Mouse (Mus musculus): ENCODE measurements around the gene Adss. TPM values are rescaled to one million over a fixed set of nuclear protein-coding genes. Genes with fewer than 3 reads are reported as not detected.

Adss gene
- polyA plus RNA-seq, 1 experiment from 2014 or later = 49.5 TPM

- Histone ChIP-seq H3K36me3 (peaks cover 17% of the 10 kb centered on the region), H3K9me3 (peaks cover 15% of the 10 kb centered on the region), H3K4me1 (replicated peaks) (no peaks in the 10 kb centered on the region), H3K9ac (no peak overlapping the region), H3K4me2 (no peak overlapping the region), H3K4me3 (no peak overlapping the region), H3K27me3 (no peaks in the 10 kb centered on the region), H3K27ac (no peak overlapping the region)
- no peak for ATAC-seq (ENCODE audit: low FRiP score)
- 50% methylated on average over 1 of the region's 1 CpGs for WGBS
Measured at GRCm38 (mm10) chr1:177753496-177753895, 42.8 kb downstream of the Adss start.

- WGBS = 96% methylated on average over 6 of the region's 6 CpGs
- peaks cover 15% of the 10 kb centered on the region for H3K9me3 ChIP-seq
Measured at GRCm38 (mm10) chr1:177747869-177748540, 48.3 kb downstream of the Adss start.

GRCm38 (mm10) chr1:177744521-177745325, 51.6 kb downstream of the Adss start:
- 85% methylated on average over 7 of the region's 7 CpGs for WGBS

More at GRCm38 (mm10) chr1:177747869-177748540, 48.3 kb downstream of the Adss start:
- no peak overlapping the region for H3K4me2 ChIP-seq
- peaks cover 17% of the 10 kb centered on the region for H3K36me3 ChIP-seq
- no peak overlapping the region for H3K4me3 ChIP-seq
- no peaks in the 10 kb centered on the region for H3K27me3 ChIP-seq
- ATAC-seq (ENCODE audit: low FRiP score) = no peak
- H3K27ac ChIP-seq = no peak overlapping the region
- no peak overlapping the region for H3K9ac ChIP-seq
- no peaks in the 10 kb centered on the region for H3K4me1 ChIP-seq (replicated peaks)

GRCm38 (mm10) chr1:177742119-177742518, 54.2 kb downstream of the Adss start:
- no peak for ATAC-seq (ENCODE audit: low FRiP score)
- Histone ChIP-seq H3K27me3 (no peaks in the 10 kb centered on the region), H3K4me3 (no peak overlapping the region), H3K4me2 (no peak overlapping the region), H3K9me3 (no peaks in the 10 kb centered on the region), H3K27ac (no peak overlapping the region), H3K9ac (no peak overlapping the region), H3K4me1 (replicated peaks) (no peaks in the 10 kb centered on the region), H3K36me3 (no peaks in the 10 kb centered on the region)
- WGBS = 78% methylated on average over 1 of the region's 1 CpGs

More at GRCm38 (mm10) chr1:177744521-177745325, 51.6 kb downstream of the Adss start:
- Histone ChIP-seq H3K27ac (no peak overlapping the region), H3K9me3 (peaks cover 6% of the 10 kb centered on the region; the same call in 1 of the 2 replicates), H3K9ac (no peak overlapping the region), H3K4me2 (no peak overlapping the region), H3K27me3 (no peaks in the 10 kb centered on the region), H3K36me3 (peaks cover 6% of the 10 kb centered on the region), H3K4me3 (no peak overlapping the region), H3K4me1 (replicated peaks) (no peaks in the 10 kb centered on the region)
- ATAC-seq (ENCODE audit: low FRiP score) = no peak

GRCm38 (mm10) chr1:177740707-177741106, 55.6 kb downstream of the Adss start:
- no peaks in the 10 kb centered on the region for H3K27me3 ChIP-seq
- no peaks in the 10 kb centered on the region for H3K36me3 ChIP-seq
- WGBS = 76% methylated on average over 1 of the region's 1 CpGs
- H3K9ac ChIP-seq = no peak overlapping the region
- H3K4me1 ChIP-seq (replicated peaks) = no peaks in the 10 kb centered on the region
- H3K9me3 ChIP-seq = no peaks in the 10 kb centered on the region
- no peak overlapping the region for H3K4me2 ChIP-seq
- no peak for ATAC-seq (ENCODE audit: low FRiP score)
- no peak overlapping the region for H3K27ac ChIP-seq
- H3K4me3 ChIP-seq = no peak overlapping the region

- no peaks in the 10 kb centered on the region for H3K36me3 ChIP-seq
- no peaks in the 10 kb centered on the region for H3K9me3 ChIP-seq
- 50% methylated on average over 6 of the region's 6 CpGs for WGBS
- no peak overlapping the region for H3K4me3 ChIP-seq
- no peak overlapping the region for H3K27ac ChIP-seq
- H3K27me3 ChIP-seq = no peaks in the 10 kb centered on the region
- H3K4me1 ChIP-seq (replicated peaks) = no peaks in the 10 kb centered on the region
- ATAC-seq (ENCODE audit: low FRiP score) = no peak
- no peak overlapping the region for H3K4me2 ChIP-seq
- H3K9ac ChIP-seq = no peak overlapping the region
Measured at GRCm38 (mm10) chr1:177737505-177738105, 58.7 kb downstream of the Adss start.

GRCm38 (mm10) chr1:177731973-177732372, 64.3 kb downstream of the Adss start:
- Histone ChIP-seq H3K4me3 (no peak overlapping the region), H3K9me3 (0 out of 2 replicates have a peak, but pooled peaks cover 5% of the 10 kb centered on the region), H3K4me1 (replicated peaks) (no peaks in the 10 kb centered on the region), H3K27ac (no peak overlapping the region), H3K4me2 (no peak overlapping the region), H3K27me3 (no peaks in the 10 kb centered on the region), H3K9ac (no peak overlapping the region), H3K36me3 (no peaks in the 10 kb centered on the region)
- WGBS = 96% methylated on average over 3 of the region's 3 CpGs
- ATAC-seq (ENCODE audit: low FRiP score) = no peak

- H3K4me2 ChIP-seq = no peak within 1 kb of the TSS
- H3K27me3 ChIP-seq = no peaks in the 10 kb centered on the region
- no peak within 1 kb of the TSS for H3K27ac ChIP-seq
- no peaks in the 10 kb centered on the region for H3K36me3 ChIP-seq
- WGBS = 80% methylated on average over 11 of the region's 11 CpGs
- H3K9me3 ChIP-seq = 0 out of 2 replicates have a peak, but pooled peaks cover 5% of the 10 kb centered on the region
- H3K4me1 ChIP-seq (replicated peaks) = no peaks in the 10 kb centered on the region
- ATAC-seq (ENCODE audit: low FRiP score) = no peak
- H3K4me3 ChIP-seq = no peak within 1 kb of the TSS
- no peak within 1 kb of the TSS for H3K9ac ChIP-seq
Measured at GRCm38 (mm10) chr1:177729043-177730024, 67.0 kb downstream of the Adss start, which contains the start of gene 1700016C15Rik. Gene 1700016C15Rik (plus strand): TSS chr1:177729814.

- Histone ChIP-seq H3K36me3 (no peaks in the 10 kb centered on the region), H3K27ac (no peak overlapping the region), H3K9ac (no peak overlapping the region), H3K9me3 (0 out of 2 replicates have a peak, but pooled peaks cover 5% of the 10 kb centered on the region), H3K27me3 (no peaks in the 10 kb centered on the region), H3K4me2 (no peak overlapping the region), H3K4me1 (replicated peaks) (no peaks in the 10 kb centered on the region), H3K4me3 (no peak overlapping the region)
- ATAC-seq (ENCODE audit: low FRiP score) = no peak
- 97% methylated on average over 3 of the region's 3 CpGs for WGBS
Measured at GRCm38 (mm10) chr1:177727883-177728525, 68.3 kb downstream of the Adss start.

GRCm38 (mm10) chr1:177726870-177727269, 69.4 kb downstream of the Adss start:
- Histone ChIP-seq H3K4me2 (no peak overlapping the region), H3K9me3 (0 out of 2 replicates have a peak, but pooled peaks cover 5% of the 10 kb centered on the region), H3K4me1 (replicated peaks) (no peaks in the 10 kb centered on the region), H3K36me3 (no peaks in the 10 kb centered on the region), H3K9ac (no peak overlapping the region), H3K27me3 (no peaks in the 10 kb centered on the region), H3K27ac (no peak overlapping the region), H3K4me3 (no peak overlapping the region)
- ATAC-seq (ENCODE audit: low FRiP score) = no peak
- 89% methylated on average over 5 of the region's 5 CpGs for WGBS

- no peak overlapping the region for H3K9ac ChIP-seq
- ATAC-seq (ENCODE audit: low FRiP score) = no peak
- no peak overlapping the region for H3K27ac ChIP-seq
- H3K4me2 ChIP-seq = no peak overlapping the region
- no peak overlapping the region for H3K4me3 ChIP-seq
- WGBS = 79% methylated on average over 4 of the region's 4 CpGs
- no peaks in the 10 kb centered on the region for H3K9me3 ChIP-seq
- no peaks in the 10 kb centered on the region for H3K36me3 ChIP-seq
- peaks cover 4% of the 10 kb centered on the region for H3K4me1 ChIP-seq (replicated peaks)
- H3K27me3 ChIP-seq = no peaks in the 10 kb centered on the region
Measured at GRCm38 (mm10) chr1:177723786-177724185, 72.5 kb downstream of the Adss start.

All from hindbrain, embryonic 13.5 days (tissue).